Mouse (Mus musculus): ENCODE data around the gene Zfp280d. TPM values are rescaled to one million over a fixed set of nuclear protein-coding genes. Genes with fewer than 3 reads are reported as not detected.
"Not testable (repeated sequence)": the region's sequence is repeated elsewhere in the genome, so short reads cannot be mapped to it uniquely, and the experiment has no call there.

Gene Zfp280d
- polyA plus RNA-seq, 1 experiment from 2014 or later: 36.5 TPM

DNA sequence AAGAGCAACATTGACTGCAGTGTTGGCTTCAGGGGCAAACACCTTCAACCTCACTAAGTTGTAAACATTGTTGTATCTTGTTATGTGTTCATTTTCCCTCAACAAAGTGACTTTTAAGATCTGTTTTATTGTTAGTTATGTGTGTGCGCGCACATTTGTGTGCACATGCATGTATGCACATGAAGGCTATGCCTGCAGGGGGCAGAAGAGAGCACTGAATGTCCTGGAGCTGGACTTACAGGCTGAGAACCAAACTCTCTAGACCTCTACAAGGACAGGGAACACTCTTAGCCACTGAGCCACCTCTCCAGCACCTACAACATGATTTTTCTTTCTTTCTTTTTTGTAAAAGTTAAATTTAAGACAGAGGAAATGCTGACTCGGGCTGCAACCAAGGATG, 99.4 kb downstream of the Zfp280d start:
- Histone ChIP-seq H3K27me3 (no peaks in the 10 kb centered on the region), H3K4me1 (no peaks in the 10 kb centered on the region), H3K4me2 (replicated peaks) (no peak overlapping the region), H3K9me3 (replicated peaks) (no peaks in the 10 kb centered on the region), H3K4me3 (replicated peaks) (no peak overlapping the region), H3K9ac (no peak overlapping the region), H3K36me3 (no peaks in the 10 kb centered on the region), H3K27ac (replicated peaks) (no peak overlapping the region)
- 91% methylated on average over 3 of the region's 3 CpGs for WGBS
- ATAC-seq (ENCODE audit: insufficient number of reproducible peaks, low FRiP score, low TSS enrichment, low read depth): no peak

DNA sequence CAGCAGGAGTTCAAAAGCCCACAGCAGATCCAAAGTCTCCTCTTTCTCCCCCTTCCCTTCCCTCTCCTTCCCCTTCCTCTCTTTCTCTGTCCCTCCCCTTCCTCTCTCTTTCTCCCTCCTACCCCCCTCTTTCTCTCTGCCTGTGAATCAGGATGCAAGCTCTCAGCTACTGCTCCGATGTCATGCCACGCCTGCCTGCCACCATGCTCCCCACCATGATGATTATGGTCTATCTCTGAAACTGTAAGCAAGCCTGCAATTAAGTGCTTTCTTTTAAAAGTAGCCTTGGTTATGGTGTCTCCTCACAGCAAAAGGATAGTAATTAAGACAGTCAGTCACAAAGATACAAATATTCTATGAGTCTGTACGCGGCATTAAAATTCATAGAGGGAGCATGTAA, 100.3 kb downstream of the Zfp280d start:
- Histone ChIP-seq H3K4me1 (no peaks in the 10 kb centered on the region), H3K36me3 (no peaks in the 10 kb centered on the region), H3K9me3 (replicated peaks) (no peaks in the 10 kb centered on the region), H3K4me2 (replicated peaks) (no peak overlapping the region), H3K4me3 (replicated peaks) (no peak overlapping the region), H3K27ac (replicated peaks) (no peak overlapping the region), H3K27me3 (no peaks in the 10 kb centered on the region), H3K9ac (no peak overlapping the region)
- 65% methylated on average over 4 of the region's 4 CpGs for WGBS
- ATAC-seq (ENCODE audit: insufficient number of reproducible peaks, low FRiP score, low TSS enrichment, low read depth): no peak

DNA sequence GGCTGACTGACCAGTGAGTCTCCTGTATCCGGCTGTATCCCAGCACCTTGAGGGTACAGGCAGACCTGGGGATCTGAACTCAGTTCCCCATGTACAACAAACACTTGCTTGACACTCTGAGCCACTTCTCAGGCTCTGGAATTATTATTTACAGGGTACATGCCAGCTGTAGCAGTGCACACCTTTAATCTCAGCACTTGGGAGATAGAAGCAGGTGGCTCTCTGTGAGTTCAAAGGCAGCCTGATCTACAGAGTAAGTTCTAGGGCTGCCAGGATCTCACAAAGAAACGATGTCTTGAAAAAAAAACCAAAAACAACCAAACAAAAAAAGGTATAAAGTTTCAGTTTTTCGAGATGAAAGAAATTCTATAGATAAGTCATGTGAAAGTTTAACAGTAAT, 101.0 kb downstream of the Zfp280d start:
- no peaks in the 10 kb centered on the region for H3K4me1 ChIP-seq
- H3K27me3 ChIP-seq: no peaks in the 10 kb centered on the region
- H3K36me3 ChIP-seq: no peaks in the 10 kb centered on the region
- 66% methylated on average over 3 of the region's 3 CpGs for WGBS
- no peak overlapping the region for H3K27ac ChIP-seq (replicated peaks)
- ATAC-seq (ENCODE audit: insufficient number of reproducible peaks, low FRiP score, low TSS enrichment, low read depth): no peak
- no peak overlapping the region for H3K4me2 ChIP-seq (replicated peaks)
- no peak overlapping the region for H3K9ac ChIP-seq
- H3K4me3 ChIP-seq (replicated peaks): no peak overlapping the region
- H3K9me3 ChIP-seq (replicated peaks): no peaks in the 10 kb centered on the region

DNA sequence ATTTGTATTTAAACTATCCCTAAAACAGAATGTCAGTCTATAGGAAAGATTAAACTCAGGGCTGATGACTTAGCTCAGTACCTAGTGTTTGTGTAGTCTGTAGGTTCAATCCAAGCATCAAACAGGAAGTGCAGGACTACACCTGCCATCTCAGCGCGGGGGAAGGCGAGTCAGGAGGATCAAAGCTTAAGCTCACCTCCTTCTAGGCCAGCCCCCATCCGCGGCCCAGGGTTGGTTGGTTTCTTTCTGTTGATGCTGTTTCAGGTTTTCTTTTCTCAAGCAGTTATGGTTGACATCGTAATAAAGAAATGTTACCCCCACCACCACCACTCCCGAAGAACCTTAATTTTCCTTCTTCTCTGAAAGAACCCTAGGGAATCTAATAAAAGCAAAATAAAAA, 111.1 kb downstream of the Zfp280d start:
- no peak overlapping the region for H3K9ac ChIP-seq
- no peak for ATAC-seq (ENCODE audit: insufficient number of reproducible peaks, low FRiP score, low TSS enrichment, low read depth)
- no peak overlapping the region for H3K27ac ChIP-seq (replicated peaks)
- WGBS: 79% methylated on average over 7 of the region's 7 CpGs
- no peak overlapping the region for H3K4me2 ChIP-seq (replicated peaks)
- H3K4me1 ChIP-seq: no peaks in the 10 kb centered on the region; the same call in 1 of the 2 replicates
- H3K4me3 ChIP-seq (replicated peaks): no peak overlapping the region
- H3K36me3 ChIP-seq: no peaks in the 10 kb centered on the region
- no peaks in the 10 kb centered on the region for H3K27me3 ChIP-seq
- H3K9me3 ChIP-seq (replicated peaks): no peaks in the 10 kb centered on the region

DNA sequence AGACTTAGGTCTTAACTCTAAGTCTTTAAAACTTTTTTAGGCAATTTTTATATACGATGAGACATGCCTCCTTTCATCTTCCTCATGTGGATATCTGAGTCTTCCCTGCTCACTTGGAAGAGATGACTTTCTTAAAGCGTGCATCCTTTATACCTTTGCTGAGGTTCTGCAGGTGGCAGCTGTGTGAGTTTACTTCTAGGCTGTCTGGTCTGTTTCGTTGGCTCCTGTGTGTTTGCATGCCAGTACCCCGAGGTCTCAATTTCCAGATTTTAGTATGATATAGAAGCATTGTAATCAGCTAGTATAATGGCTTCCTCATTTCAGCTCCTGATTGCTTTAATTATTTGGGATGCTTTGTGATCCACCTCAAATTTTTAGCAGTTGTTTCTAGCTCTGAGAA, 114.3 kb downstream of the Zfp280d start:
- Histone ChIP-seq H3K4me1 (peaks cover 8% of the 10 kb centered on the region), H3K9ac (no peak overlapping the region), H3K27ac (replicated peaks) (no peak overlapping the region), H3K27me3 (no peaks in the 10 kb centered on the region), H3K4me2 (replicated peaks) (no peak overlapping the region), H3K36me3 (no peaks in the 10 kb centered on the region), H3K4me3 (replicated peaks) (no peak overlapping the region), H3K9me3 (replicated peaks) (no peaks in the 10 kb centered on the region)
- ATAC-seq (ENCODE audit: insufficient number of reproducible peaks, low FRiP score, low TSS enrichment, low read depth): no peak
- WGBS: 79% methylated on average over 4 of the region's 4 CpGs

DNA sequence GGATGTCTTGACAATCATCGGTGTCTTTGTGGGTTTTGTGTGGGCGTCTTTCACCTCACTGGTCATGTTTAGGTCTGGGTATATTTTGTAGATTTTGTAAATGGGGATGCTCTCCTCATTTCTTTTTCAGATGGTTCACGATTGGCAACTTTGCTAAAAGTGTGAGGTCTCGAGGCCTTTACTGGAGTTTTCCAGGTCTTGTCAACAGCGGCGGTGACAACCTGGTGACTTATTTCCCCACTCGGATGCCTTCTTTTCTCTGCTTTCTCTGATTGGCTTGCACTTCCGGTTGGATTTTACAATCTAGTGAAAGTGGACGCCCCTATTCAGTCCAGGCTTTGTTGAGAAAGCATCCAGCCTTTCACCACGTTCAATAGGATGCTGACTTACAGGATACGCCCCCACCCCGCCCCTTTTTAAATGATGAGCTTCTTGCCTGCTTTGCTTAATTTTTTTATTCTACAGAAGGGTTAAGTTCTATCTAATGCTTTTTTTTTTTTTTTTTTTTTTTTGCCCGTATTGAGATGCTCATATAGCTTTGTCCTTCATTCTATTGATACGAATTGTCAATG, 114.9 kb downstream of the Zfp280d start:
- peaks cover 11% of the 10 kb centered on the region for H3K4me1 ChIP-seq
- H3K9ac ChIP-seq: no peak overlapping the region
- ATAC-seq (ENCODE audit: insufficient number of reproducible peaks, low FRiP score, low TSS enrichment, low read depth): no peak
- no peak overlapping the region for H3K27ac ChIP-seq (replicated peaks)
- 78% methylated on average over 14 of the region's 14 CpGs for WGBS
- H3K4me3 ChIP-seq (replicated peaks): no peak overlapping the region
- no peak overlapping the region for H3K4me2 ChIP-seq (replicated peaks)
- no peaks in the 10 kb centered on the region for H3K9me3 ChIP-seq (replicated peaks)
- H3K36me3 ChIP-seq: no peaks in the 10 kb centered on the region
- no peaks in the 10 kb centered on the region for H3K27me3 ChIP-seq

DNA sequence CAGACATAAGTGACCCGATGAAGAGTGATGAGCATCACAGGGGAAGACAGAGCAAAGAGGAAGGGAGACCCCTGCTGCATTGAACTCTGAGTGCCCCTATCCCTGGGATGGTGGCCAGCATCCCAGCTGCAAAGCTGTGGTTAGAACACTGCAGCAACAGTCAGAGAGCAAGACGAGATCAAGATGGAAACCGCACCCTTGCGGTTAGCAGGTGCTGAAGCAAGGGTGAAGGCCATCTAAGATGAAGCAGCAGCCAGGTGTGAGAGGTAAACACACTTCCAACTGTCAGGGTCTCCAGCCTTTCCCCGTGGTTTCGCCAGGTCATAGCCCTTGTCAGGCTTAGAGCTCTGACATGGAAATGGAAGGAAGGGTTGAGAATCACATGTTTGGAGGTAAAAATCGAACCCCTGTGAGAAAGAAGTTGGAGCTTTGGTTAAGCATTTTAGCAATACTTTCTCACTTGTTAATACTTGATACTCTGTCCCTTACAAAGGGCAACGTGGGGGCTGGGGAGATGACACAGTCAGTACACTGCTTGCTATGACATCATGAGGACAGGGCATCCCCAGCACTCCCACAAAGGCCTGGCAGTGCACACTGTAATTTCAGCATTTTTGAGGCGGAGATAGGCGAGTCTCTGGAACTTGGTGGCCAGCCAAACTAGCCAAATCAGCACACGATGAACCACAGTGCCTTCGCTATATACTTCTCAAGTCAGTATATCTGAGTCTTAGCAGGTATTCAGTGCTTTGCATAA, 115.8 kb downstream of the Zfp280d start:
- ATAC-seq (ENCODE audit: insufficient number of reproducible peaks, low FRiP score, low TSS enrichment, low read depth): 0 out of 2 replicates have a peak, but pooled peaks have one; percentile 57
- WGBS: 77% methylated on average over 12 of the region's 12 CpGs
- H3K36me3 ChIP-seq: no peaks in the 10 kb centered on the region

DNA sequence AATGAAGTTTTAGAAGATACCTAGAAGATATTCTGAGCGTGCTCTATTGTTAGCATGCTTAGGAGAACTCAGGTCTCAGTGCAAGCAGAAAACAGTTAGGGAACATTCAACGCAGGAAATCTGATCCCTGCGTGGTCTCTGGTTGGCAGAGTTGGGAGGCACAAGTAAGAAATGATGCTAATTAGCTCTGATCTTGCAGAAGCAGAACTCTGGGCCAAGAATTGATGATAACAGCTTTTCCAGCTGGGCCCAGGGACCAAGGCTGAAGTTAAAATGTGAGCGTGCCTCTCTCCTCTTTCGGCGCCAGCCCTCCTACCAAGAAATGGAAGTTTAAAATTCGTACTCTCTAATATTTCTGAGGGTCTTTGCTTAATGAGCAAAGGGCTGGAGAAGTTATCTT, 118.0 kb downstream of the Zfp280d start:
- H3K4me1 ChIP-seq: peaks cover 11% of the 10 kb centered on the region
- WGBS: 52% methylated on average over 7 of the region's 7 CpGs

More for the DNA sequence above, 115.8 kb downstream of the Zfp280d start:
- H3K4me3 ChIP-seq (replicated peaks): no peak overlapping the region
- H3K9me3 ChIP-seq (replicated peaks): no peaks in the 10 kb centered on the region
- H3K4me1 ChIP-seq: peaks cover 11% of the 10 kb centered on the region
- no peak overlapping the region for H3K9ac ChIP-seq
- H3K27me3 ChIP-seq: no peaks in the 10 kb centered on the region
- H3K27ac ChIP-seq (replicated peaks): no peak overlapping the region
- H3K4me2 ChIP-seq (replicated peaks): no peak overlapping the region

DNA sequence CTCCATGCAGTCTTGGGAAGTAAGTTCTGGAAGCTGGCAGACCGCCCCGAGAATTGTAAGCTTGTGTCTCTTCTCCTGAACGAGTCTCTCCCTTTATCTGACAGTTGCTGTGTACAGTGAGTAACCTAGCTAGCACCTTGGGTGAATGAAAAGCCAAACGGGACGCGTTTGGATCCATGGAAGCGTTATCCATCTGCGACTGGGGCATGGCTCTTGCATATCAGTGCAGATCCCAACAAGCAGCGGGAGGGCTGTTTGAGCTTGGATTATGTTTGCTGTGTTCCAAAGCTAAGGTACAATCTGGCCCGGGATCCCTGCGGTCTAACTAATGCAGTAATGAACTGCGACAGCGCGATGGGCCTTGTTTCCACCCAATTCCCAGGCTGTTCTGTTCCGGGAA, 118.6 kb downstream of the Zfp280d start:
- Histone ChIP-seq H3K4me1 (peaks cover 11% of the 10 kb centered on the region), H3K27me3 (no peaks in the 10 kb centered on the region), H3K4me3 (replicated peaks) (no peak overlapping the region), H3K9ac (no peak overlapping the region), H3K4me2 (replicated peaks) (no peak overlapping the region), H3K9me3 (replicated peaks) (no peaks in the 10 kb centered on the region), H3K36me3 (no peaks in the 10 kb centered on the region), H3K27ac (replicated peaks) (no peak overlapping the region)
- no peak for ATAC-seq (ENCODE audit: insufficient number of reproducible peaks, low FRiP score, low TSS enrichment, low read depth)
- WGBS: 76% methylated on average over 15 of the region's 15 CpGs

More for the DNA sequence above, 118.0 kb downstream of the Zfp280d start:
- Histone ChIP-seq H3K4me3 (replicated peaks) (no peak overlapping the region), H3K36me3 (no peaks in the 10 kb centered on the region), H3K9ac (no peak overlapping the region), H3K27me3 (no peaks in the 10 kb centered on the region), H3K9me3 (replicated peaks) (no peaks in the 10 kb centered on the region), H3K27ac (replicated peaks) (no peak overlapping the region), H3K4me2 (replicated peaks) (no peak overlapping the region)
- no peak for ATAC-seq (ENCODE audit: insufficient number of reproducible peaks, low FRiP score, low TSS enrichment, low read depth)

DNA sequence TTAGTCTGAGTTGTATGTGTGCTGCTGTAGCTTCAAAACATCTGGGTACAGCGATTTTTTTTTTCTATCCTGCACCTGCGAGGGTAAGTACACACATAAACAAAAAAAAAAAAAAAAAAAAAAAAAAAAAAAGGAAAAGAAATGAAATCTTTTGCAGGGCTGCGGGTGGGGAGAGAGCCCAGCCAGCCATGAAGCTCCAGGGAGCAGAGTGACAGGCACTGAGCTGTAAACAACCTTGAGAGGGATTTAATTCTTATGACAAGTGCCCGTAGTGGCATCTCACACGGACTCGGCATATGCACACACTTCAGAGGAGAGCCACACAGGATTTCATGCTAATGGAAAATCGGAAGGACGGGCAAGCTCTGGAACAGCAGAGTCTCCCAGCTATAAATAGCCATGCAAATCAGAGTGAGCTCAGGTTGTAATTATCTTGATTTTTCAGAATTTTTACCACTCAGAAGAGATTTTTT, 119.2 kb downstream of the Zfp280d start:
- H3K4me3 ChIP-seq (replicated peaks): no peak overlapping the region
- 29% methylated on average over 8 of the region's 8 CpGs for WGBS

DNA sequence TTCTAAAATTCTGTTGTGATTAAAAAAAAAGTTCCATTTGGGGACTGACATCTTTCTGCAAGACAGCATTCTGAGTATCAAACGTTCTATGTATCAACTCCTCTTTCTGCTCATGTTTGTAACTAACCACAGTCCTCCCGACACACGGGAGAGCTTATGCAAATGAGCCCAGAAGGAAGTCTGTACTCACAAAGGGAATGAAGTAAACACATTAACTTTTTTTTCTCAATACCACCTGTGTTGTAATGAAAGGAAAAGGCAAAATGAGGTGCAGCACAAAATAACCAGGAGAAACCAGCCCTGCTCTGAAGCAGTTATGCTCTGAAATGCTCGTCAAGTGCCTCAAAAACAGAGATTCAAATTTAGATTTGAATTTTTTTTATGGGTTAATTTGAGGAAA, 125.5 kb downstream of the Zfp280d start:
- H3K36me3 ChIP-seq: no peaks in the 10 kb centered on the region
- no peak overlapping the region for H3K9ac ChIP-seq
- WGBS: 24% methylated on average over 4 of the region's 4 CpGs
- H3K4me2 ChIP-seq (replicated peaks): no peak overlapping the region
- no peaks in the 10 kb centered on the region for H3K9me3 ChIP-seq (replicated peaks)
- no peak overlapping the region for H3K27ac ChIP-seq (replicated peaks)
- H3K27me3 ChIP-seq: no peaks in the 10 kb centered on the region
- no peak overlapping the region for H3K4me3 ChIP-seq (replicated peaks)
- ATAC-seq (ENCODE audit: insufficient number of reproducible peaks, low FRiP score, low TSS enrichment, low read depth): no peak
- no peaks in the 10 kb centered on the region for H3K4me1 ChIP-seq

More for the DNA sequence above, 119.2 kb downstream of the Zfp280d start:
- no peak overlapping the region for H3K27ac ChIP-seq (replicated peaks)
- no peaks in the 10 kb centered on the region for H3K27me3 ChIP-seq
- no peak for ATAC-seq (ENCODE audit: insufficient number of reproducible peaks, low FRiP score, low TSS enrichment, low read depth)
- no peak overlapping the region for H3K4me2 ChIP-seq (replicated peaks)
- H3K9ac ChIP-seq: no peak overlapping the region
- no peaks in the 10 kb centered on the region for H3K36me3 ChIP-seq
- no peaks in the 10 kb centered on the region for H3K9me3 ChIP-seq (replicated peaks)
- H3K4me1 ChIP-seq: peaks cover 11% of the 10 kb centered on the region

DNA sequence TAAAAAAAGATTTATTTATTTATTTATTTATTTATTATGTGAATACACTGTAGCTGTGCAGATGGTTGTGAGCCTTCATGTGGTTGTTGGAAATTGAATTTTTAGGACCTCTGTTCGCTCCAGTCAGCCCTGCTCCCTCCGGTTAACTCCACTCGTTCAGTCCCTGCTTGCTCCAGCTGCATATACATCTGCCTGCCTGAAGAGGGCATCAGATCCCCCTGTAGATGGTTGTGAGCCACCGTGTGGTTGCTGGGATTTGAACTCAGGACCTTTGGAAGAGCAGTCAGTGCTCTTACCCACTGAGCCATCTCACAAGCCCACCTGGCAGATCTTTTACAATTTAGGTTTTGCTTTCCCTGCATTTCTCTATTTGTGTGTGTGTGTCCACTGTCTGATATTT, 127.1 kb downstream of the Zfp280d start:
- H3K4me2 ChIP-seq (replicated peaks); H3K4me3 ChIP-seq (replicated peaks); H3K27me3 ChIP-seq; H3K36me3 ChIP-seq; H3K4me1 ChIP-seq; H3K9ac ChIP-seq; H3K9me3 ChIP-seq (replicated peaks); H3K27ac ChIP-seq (replicated peaks); ATAC-seq (ENCODE audit: insufficient number of reproducible peaks, low FRiP score, low TSS enrichment, low read depth): not testable (repeated sequence)
- 68% methylated on average over 4 of the region's 4 CpGs for WGBS

Measured in embryonic facial prominence, embryonic 15.5 days (tissue).